Comparison of ENCODE assay signal across 9 mouse cellular contexts in genomic region chr19:23034933-23035332, GRCm38 (mm10).
DNase-seq lines count a peak whose midpoint lies in the region; ATAC-seq lines count a peak whose summit lies in the region.
"Had no signal": no experiment of that assay in that cellular context is flagged by ENCODE, and none has a peak within 500 bp of the region (broad histone marks: within the 10 kb centered on the region; RNA-seq: fewer than 3 reads in every experiment).

No protein-coding gene starts in this region.

- DNase-seq in cerebellum, postnatal 10 days = peak; percentile 32 to 46
- no peak for DNase-seq in cerebellum, adult 8-10 months
- peak; percentile 14 for DNase-seq in NIH3T3 (ENCODE audit: low read depth)
- DNase-seq in heart, adult 8-10 months (ENCODE audit: low spot score) = peak; percentile 92
- peak; percentile 74 for DNase-seq in lung, postnatal 14 days
- no peak for DNase-seq in embryo, embryonic 10.5 days (ENCODE audit: low spot score)
- DNase-seq in liver = no peak
- DNase-seq: embryo, embryonic 11 days had no signal

- ATAC-seq in granulocyte monocyte progenitor cell, adult 5-6 weeks (replicated peaks; ENCODE audit: poor library complexity, severe bottlenecking) = no peak

Comparison
In these comparisons a context has a peak if more than half of its experiments do, and no peak if none do; other contexts are left out.
1. DNase-seq: peak in cerebellum, postnatal 10 days (2 of 2), NIH3T3 (single experiment), heart, adult 8-10 months (single experiment) and lung, postnatal 14 days (single experiment); none in cerebellum, adult 8-10 months (single experiment), embryo, embryonic 10.5 days (single experiment) and liver (single experiment).